Mouse (Mus musculus) stomach, embryonic 14.5 days (tissue): ENCODE data around the gene Zfp512b. TPM values are rescaled to one million over a fixed set of nuclear protein-coding genes. Genes with fewer than 3 reads are reported as not detected.
A peak's percentile ranks its signal among the peaks of the same experiment; 100 is the strongest.

Experiments used
- ATAC-seq: fragments of 200-750 bp; cut with Nextera tagmentation; 2 replicates; pipeline ENCODE4 v1.8.0; 2017; ENCODE audit warnings: low read depth, moderate TSS enrichment; ENCODE audit not compliant: insufficient number of reproducible peaks, insufficient read depth, low FRiP score
- H3K27ac ChIP-seq: fragments of 300-500 bp; sonication (generic); 2 replicates; pipeline ENCODE4 v1.5.1; 2014; ENCODE audit warnings: mild to moderate bottlenecking, low read length, moderate library complexity, mixed read lengths
- H3K27me3 ChIP-seq: fragments of 300-500 bp; sonication (generic); 2 replicates; pipeline ENCODE4 v1.6.1; 2014; ENCODE audit warnings: low read length, control low read depth, mixed read lengths; ENCODE audit not compliant: control insufficient read depth, insufficient read depth
- H3K36me3 ChIP-seq: fragments of 300-500 bp; sonication (generic); 2 replicates; pipeline ENCODE4 v1.6.1; 2014; ENCODE audit warnings: mild to moderate bottlenecking, control low read depth, low read length, moderate library complexity, mixed read lengths; ENCODE audit not compliant: control insufficient read depth, insufficient read depth
- H3K4me1 ChIP-seq: fragments of 300-500 bp; sonication (generic); 2 replicates; pipeline ENCODE4 v1.6.1; 2014; ENCODE audit warnings: low read length, control low read depth, mixed read lengths; ENCODE audit not compliant: control insufficient read depth, insufficient read depth
- H3K4me2 ChIP-seq: fragments of 300-500 bp; sonication (generic); replicated peaks from 2 replicates; pipeline ENCODE4 v1.6.1; 2014; ENCODE audit warnings: low read depth, low read length, control low read depth
- H3K4me3 ChIP-seq: fragments of 300-500 bp; sonication (generic); 2 replicates; pipeline ENCODE4 v1.5.1; 2014; ENCODE audit warnings: low read depth, low read length, control low read depth
- H3K9ac ChIP-seq: fragments of 300-500 bp; sonication (generic); replicated peaks from 2 replicates; pipeline ENCODE4 v1.6.1; 2014; ENCODE audit warnings: low read depth, mild to moderate bottlenecking, control low read depth, low read length, moderate library complexity, mixed read lengths
- H3K9me3 ChIP-seq: fragments of 300-500 bp; sonication (generic); 2 replicates; pipeline ENCODE4 v1.6.1; 2016; ENCODE audit warnings: low read depth, low read length, control low read depth; ENCODE audit not compliant: control insufficient read depth
- WGBS: fragments of 180-500 bp; shearing (Covaris S2); extraction: QIAGEN DNeasy Blood & Tissue Kit; methylation state at CpG from one replicate; pipeline ENCODE4 v1.1.7; 2014; 5-methylcytosine and 5-hydroxymethylcytosine counted together
- polyA plus RNA-seq: library from polyadenylated mRNA; unstranded; fragments of >200 nt; fragmentation: Nextera tagmentation; extraction: Ambion mirVana; gene quantifications from 2 replicates; pipeline ENCODE4 v1.2.1, GENCODE M21; 2014

The Zfp512b gene
- polyA plus RNA-seq, 1 experiment from 2014 or later = 51.6 TPM

GRCm38 (mm10) chr2:181585506-181585905, 7.1 kb downstream of the Zfp512b start:
- no peak for ATAC-seq
- Histone ChIP-seq H3K27ac (no peak overlapping the region), H3K36me3 (peaks cover 67% of the 10 kb centered on the region), H3K9me3 (no peaks in the 10 kb centered on the region), H3K9ac (no peak overlapping the region), H3K4me3 (no peak overlapping the region), H3K4me2 (no peak overlapping the region), H3K27me3 (no peaks in the 10 kb centered on the region), H3K4me1 (peaks cover 4% of the 10 kb centered on the region; the same call in 1 of the 2 replicates)
- WGBS = 90% methylated on average over 5 of the region's 5 CpGs

GRCm38 (mm10) chr2:181584411-181584942, 8.1 kb downstream of the Zfp512b start, which contains the start of gene Uckl1:
Gene Uckl1, minus strand, starts transcription at chr2:181584892.
- no peak within 1 kb of the TSS for H3K4me2 ChIP-seq
- H3K9ac ChIP-seq = no peak within 1 kb of the TSS
- no peaks in the 10 kb centered on the region for H3K27me3 ChIP-seq
- no peak for ATAC-seq
- peaks cover 9% of the 10 kb centered on the region for H3K4me1 ChIP-seq
- no peak within 1 kb of the TSS for H3K27ac ChIP-seq
- H3K36me3 ChIP-seq = peaks cover 58% of the 10 kb centered on the region
- H3K4me3 ChIP-seq = no peak within 1 kb of the TSS
- no peaks in the 10 kb centered on the region for H3K9me3 ChIP-seq
- WGBS = 89% methylated on average over 4 of the region's 4 CpGs

GRCm38 (mm10) chr2:181583460-181584257, 8.9 kb downstream of the Zfp512b start:
- no peak for ATAC-seq
- Histone ChIP-seq H3K36me3 (peaks cover 49% of the 10 kb centered on the region), H3K9ac (no peak overlapping the region), H3K4me1 (peaks cover 18% of the 10 kb centered on the region), H3K27me3 (no peaks in the 10 kb centered on the region), H3K4me3 (no peak overlapping the region), H3K9me3 (no peaks in the 10 kb centered on the region), H3K27ac (no peak overlapping the region), H3K4me2 (no peak overlapping the region)
- WGBS = 88% methylated on average over 3 of the region's 3 CpGs

GRCm38 (mm10) chr2:181582939-181583338, 9.7 kb downstream of the Zfp512b start:
- H3K4me1 ChIP-seq = peaks cover 21% of the 10 kb centered on the region
- ATAC-seq = no peak
- no peak overlapping the region for H3K27ac ChIP-seq
- no peak overlapping the region for H3K9ac ChIP-seq
- peaks cover 42% of the 10 kb centered on the region for H3K36me3 ChIP-seq
- no peak overlapping the region for H3K4me2 ChIP-seq
- H3K9me3 ChIP-seq = no peaks in the 10 kb centered on the region
- no peaks in the 10 kb centered on the region for H3K27me3 ChIP-seq
- no peak overlapping the region for H3K4me3 ChIP-seq
- 73% methylated on average over 1 of the region's 1 CpGs for WGBS

- H3K9ac ChIP-seq = no peak overlapping the region
- H3K27me3 ChIP-seq = no peaks in the 10 kb centered on the region
- H3K4me1 ChIP-seq = peaks cover 25% of the 10 kb centered on the region
- peak overlapping the region; percentile 87; the same call in 1 of the 2 replicates for H3K4me3 ChIP-seq
- WGBS = 90% methylated on average over 2 of the region's 2 CpGs
- peak overlapping the region; percentile 94; the same call in 1 of the 2 replicates for H3K4me2 ChIP-seq
- ATAC-seq = no peak
- H3K9me3 ChIP-seq = no peaks in the 10 kb centered on the region
- peaks cover 38% of the 10 kb centered on the region for H3K36me3 ChIP-seq
- H3K27ac ChIP-seq = no peak overlapping the region
Observed at GRCm38 (mm10) chr2:181582358-181582757, 10.2 kb downstream of the Zfp512b start.

GRCm38 (mm10) chr2:181581402-181582120, 11.0 kb downstream of the Zfp512b start:
- H3K4me2 ChIP-seq = peak overlapping the region; percentile 94
- peaks cover 25% of the 10 kb centered on the region for H3K4me1 ChIP-seq
- ATAC-seq = peak; percentile 82
- H3K27ac ChIP-seq = peak overlapping the region; percentile 94
- under 1% methylated on average over 49 of the region's 49 CpGs for WGBS
- no peaks in the 10 kb centered on the region for H3K27me3 ChIP-seq
- peaks cover 31% of the 10 kb centered on the region for H3K36me3 ChIP-seq
- peak overlapping the region; percentile 87 for H3K4me3 ChIP-seq
- H3K9ac ChIP-seq = peak overlapping the region; percentile 92
- no peaks in the 10 kb centered on the region for H3K9me3 ChIP-seq

- WGBS = 0% methylated on average over 11 of the region's 11 CpGs
- Histone ChIP-seq H3K36me3 (peaks cover 26% of the 10 kb centered on the region), H3K4me1 (peaks cover 25% of the 10 kb centered on the region), H3K9ac (peak overlapping the region; percentile 92), H3K4me2 (peak overlapping the region; percentile 94), H3K27me3 (no peaks in the 10 kb centered on the region), H3K9me3 (no peaks in the 10 kb centered on the region), H3K27ac (peak overlapping the region; percentile 94), H3K4me3 (peak overlapping the region; percentile 87)
- ATAC-seq = peak; percentile 80
Observed at GRCm38 (mm10) chr2:181581016-181581401, 11.6 kb downstream of the Zfp512b start.

GRCm38 (mm10) chr2:181580131-181580772, 12.4 kb downstream of the Zfp512b start:
- Histone ChIP-seq H3K4me1 (peaks cover 25% of the 10 kb centered on the region), H3K27me3 (no peaks in the 10 kb centered on the region), H3K4me3 (peak overlapping the region; percentile 87), H3K36me3 (peaks cover 18% of the 10 kb centered on the region), H3K9me3 (no peaks in the 10 kb centered on the region), H3K9ac (peak overlapping the region; percentile 92; the same call in 1 of the 2 replicates), H3K27ac (peak overlapping the region; percentile 66; the same call in 1 of the 2 replicates), H3K4me2 (peak overlapping the region; percentile 94)
- ATAC-seq = no peak
- 80% methylated on average over 5 of the region's 5 CpGs for WGBS
